Mouse (Mus musculus) MEL (cell line): ENCODE data around the gene Slc35e2. TPM values are rescaled to one million over a fixed set of nuclear protein-coding genes. Genes with fewer than 3 reads are reported as not detected.

ENCODE experiments used
- DNase-seq: peaks from one replicate; pipeline ENCODE4 v3.0.0; 2011; ENCODE audit warnings: low read depth, low spot score
- H3K27ac ChIP-seq: 2 replicates; pipeline ENCODE4 v1.5.1; 2012; ENCODE audit warnings: low read depth, mild to moderate bottlenecking, control low read depth, low read length, moderate library complexity; ENCODE audit not compliant: control insufficient read depth
- H3K27me3 ChIP-seq, 2 experiments: fragments of 150-350 bp in 1 of 2; sonication (generic) in 1 of 2; 2 replicates each; pipeline ENCODE4 v1.6.1; 2012; ENCODE audit warnings: low read length in 2 of 2, mild to moderate bottlenecking in 2 of 2, improper control_type of control experiment in 1 of 2, moderate library complexity in 1 of 2; ENCODE audit not compliant: insufficient read depth in 2 of 2, control insufficient read depth in 1 of 2
- H3K36me3 ChIP-seq, 2 experiments: 2 replicates each; pipeline ENCODE4 v1.6.1; 2012 to 2014; ENCODE audit warnings: low read length in 2 of 2, improper control_type of control experiment in 1 of 2, inconsistent platforms in 1 of 2, mild to moderate bottlenecking in 1 of 2; ENCODE audit not compliant: insufficient read depth in 2 of 2, control insufficient read depth in 1 of 2
- H3K4me1 ChIP-seq, 2 experiments: fragments of 150-350 bp in 1 of 2; sonication (generic) in 1 of 2; 2 replicates each; pipeline ENCODE4 v1.6.1; 2012; ENCODE audit warnings: low read length in 2 of 2, improper control_type of control experiment in 1 of 2, mild to moderate bottlenecking in 1 of 2; ENCODE audit not compliant: insufficient read depth in 2 of 2, control insufficient read depth in 1 of 2
- H3K4me3 ChIP-seq, 2 experiments: fragments of 150-350 bp in 1 of 2; sonication (generic) in 1 of 2; 2 replicates each; pipeline ENCODE4 v1.5.1; 2012; ENCODE audit warnings: low read depth in 2 of 2, low read length in 2 of 2, mild to moderate bottlenecking in 2 of 2, moderate library complexity in 2 of 2, control low read depth in 1 of 2, improper control_type of control experiment in 1 of 2; ENCODE audit not compliant: control insufficient read depth in 1 of 2, insufficient read depth in 1 of 2
- H3K79me2 ChIP-seq: 2 replicates; pipeline ENCODE4 v1.6.1; 2012; ENCODE audit warnings: mild to moderate bottlenecking, low read length, moderate library complexity; ENCODE audit not compliant: control insufficient read depth, poor library complexity, insufficient read depth
- H3K9ac ChIP-seq: 2 replicates; pipeline ENCODE4 v1.6.1; 2012; ENCODE audit warnings: low read depth, mild to moderate bottlenecking, control low read depth, low read length, moderate library complexity; ENCODE audit not compliant: control insufficient read depth, poor library complexity, severe bottlenecking
- H3K9me3 ChIP-seq: fragments of 150-350 bp; sonication (generic); replicated peaks from 2 replicates; pipeline ENCODE4 v1.6.1; 2012; ENCODE audit warnings: mild to moderate bottlenecking, low read length, improper control_type of control experiment, moderate library complexity; ENCODE audit not compliant: insufficient read depth
- CHD1 ChIP-seq: IDR thresholded peaks from 2 replicates; pipeline ENCODE4 v1.6.1; 2012; ENCODE audit warnings: low read depth, mild to moderate bottlenecking, inconsistent platforms, low read length, improper control_type of control experiment
- CHD2 ChIP-seq: IDR thresholded peaks from 2 replicates; pipeline ENCODE4 v1.6.1; 2011; ENCODE audit warnings: low read length, improper control_type of control experiment
- E2F4 ChIP-seq: IDR thresholded peaks from 2 replicates; pipeline ENCODE4 v1.6.1; 2011; ENCODE audit warnings: low read depth, low read length, improper control_type of control experiment, borderline replicate concordance
- ELF1 ChIP-seq: IDR thresholded peaks from 2 replicates; pipeline ENCODE4 v1.6.1; 2014; ENCODE audit warnings: low read depth, mild to moderate bottlenecking, inconsistent platforms, low read length, improper control_type of control experiment, moderate library complexity
- EP300 ChIP-seq, 2 experiments: IDR thresholded peaks; 2 replicates each; pipeline ENCODE4 v1.6.1; 2011; ENCODE audit warnings: improper control_type of control experiment in 2 of 2, low read length in 2 of 2, low read depth in 1 of 2, mild to moderate bottlenecking in 1 of 2
- ETS1 ChIP-seq: IDR thresholded peaks from 2 replicates; pipeline ENCODE4 v1.6.1; 2012; ENCODE audit warnings: low read depth, mild to moderate bottlenecking, inconsistent platforms, low read length, improper control_type of control experiment, moderate library complexity
- HCFC1 ChIP-seq: IDR thresholded peaks from 2 replicates; pipeline ENCODE4 v1.6.1; 2012; ENCODE audit warnings: low read depth, mild to moderate bottlenecking, inconsistent platforms, low read length, improper control_type of control experiment, moderate library complexity
- KAT2A ChIP-seq: conservative IDR thresholded peaks from 2 replicates; pipeline ENCODE4 v1.6.1; 2012; ENCODE audit warnings: low read depth, low read length, improper control_type of control experiment, inconsistent platforms
- MAFK ChIP-seq: IDR thresholded peaks from 2 replicates; pipeline ENCODE4 v1.6.1; 2011; ENCODE audit warnings: low read depth, mild to moderate bottlenecking, low read length, improper control_type of control experiment, borderline replicate concordance
- MAX ChIP-seq: IDR thresholded peaks from 2 replicates; pipeline ENCODE4 v1.6.1; 2011; ENCODE audit warnings: low read length, improper control_type of control experiment
- MEF2A ChIP-seq: IDR thresholded peaks from 2 replicates; pipeline ENCODE4 v1.6.1; 2014; ENCODE audit warnings: low read depth, mild to moderate bottlenecking, inconsistent platforms, low read length, improper control_type of control experiment; ENCODE audit not compliant: poor library complexity, insufficient replicate concordance, severe bottlenecking; ENCODE audit errors: extremely low read depth
- MXI1 ChIP-seq: IDR thresholded peaks from 2 replicates; pipeline ENCODE4 v1.6.1; 2011; ENCODE audit warnings: mild to moderate bottlenecking, low read depth, low read length, improper control_type of control experiment
- MYC ChIP-seq: IDR thresholded peaks from 2 replicates; pipeline ENCODE4 v1.6.1; 2011; ENCODE audit warnings: low read depth, mild to moderate bottlenecking, low read length, improper control_type of control experiment, moderate library complexity
- NRF1 ChIP-seq: IDR thresholded peaks from 2 replicates; pipeline ENCODE4 v1.6.1; 2014; ENCODE audit warnings: low read depth, mild to moderate bottlenecking, inconsistent platforms, low read length, improper control_type of control experiment, moderate library complexity; ENCODE audit not compliant: poor library complexity, insufficient read depth, severe bottlenecking
- POLR2A ChIP-seq, 2 experiments: IDR thresholded peaks; 2 replicates each; pipeline ENCODE4 v1.6.1; 2011 to 2012; ENCODE audit warnings: low read length in 2 of 2, mild to moderate bottlenecking in 2 of 2, control low read depth in 1 of 2, improper control_type of control experiment in 1 of 2, low read depth in 1 of 2, moderate library complexity in 1 of 2; ENCODE audit not compliant: control insufficient read depth in 1 of 2, insufficient read depth in 1 of 2, poor library complexity in 1 of 2
- RAD21 ChIP-seq: IDR thresholded peaks from 2 replicates; pipeline ENCODE4 v1.6.1; 2011; ENCODE audit warnings: mild to moderate bottlenecking, low read depth, low read length, improper control_type of control experiment
- SIN3A ChIP-seq: IDR thresholded peaks from 2 replicates; pipeline ENCODE4 v1.6.1; 2012; ENCODE audit warnings: low read length, improper control_type of control experiment, inconsistent platforms
- TAL1 ChIP-seq: IDR thresholded peaks from 2 replicates; pipeline ENCODE4 v1.6.1; 2012; ENCODE audit warnings: mild to moderate bottlenecking, inconsistent platforms, low read length, moderate library complexity, mixed read lengths
- TBP ChIP-seq: IDR thresholded peaks from 2 replicates; pipeline ENCODE4 v1.8.0; 2011; ENCODE audit warnings: low read depth, low read length, improper control_type of control experiment
- TCF12 ChIP-seq: IDR thresholded peaks from 2 replicates; pipeline ENCODE4 v1.6.1; 2014; ENCODE audit warnings: low read depth, mild to moderate bottlenecking, inconsistent platforms, low read length, improper control_type of control experiment, moderate library complexity
- USF2 ChIP-seq, 2 experiments: IDR thresholded peaks; 2 replicates each; pipeline ENCODE4 v1.6.1; 2011 to 2012; ENCODE audit warnings: improper control_type of control experiment in 2 of 2, low read length in 2 of 2, borderline replicate concordance in 1 of 2, inconsistent platforms in 1 of 2, low read depth in 1 of 2, mild to moderate bottlenecking in 1 of 2; ENCODE audit not compliant: insufficient read depth in 1 of 2
- ZC3H11A ChIP-seq: IDR thresholded peaks from 2 replicates; pipeline ENCODE4 v1.6.1; 2012; ENCODE audit warnings: low read depth, mild to moderate bottlenecking, inconsistent platforms, low read length, improper control_type of control experiment
- ZNF384 ChIP-seq: IDR thresholded peaks from 2 replicates; pipeline ENCODE4 v1.6.1; 2012; ENCODE audit warnings: low read depth, mild to moderate bottlenecking, inconsistent platforms, low read length, improper control_type of control experiment
- polyA plus RNA-seq, 2 experiments: library from polyadenylated mRNA; stranded (reverse) in 1 of 2; unstranded in 1 of 2; fragments of >175 nt in 1 of 2; fragments of >200 nt in 1 of 2; gene quantifications; 2 replicates each; pipeline versions ENCODE4 v1.2.1 to v1.2.4; 2012; ENCODE audit warnings: low replicate concordance in 2 of 2, low read depth in 1 of 2; ENCODE audit not compliant: insufficient read length in 2 of 2, insufficient read depth in 1 of 2, missing spikeins in 1 of 2
- total RNA-seq: library from RNA; depleted of rRNA; stranded (reverse); fragments of 300-350 nt; gene quantifications from 2 replicates; pipeline ENCODE4 v1.2.3, GENCODE M21; 2012

The Slc35e2 gene
- total and polyA plus RNA-seq, 3 experiments = 6.4 to 9.9 TPM; not detected in 1

DNA sequence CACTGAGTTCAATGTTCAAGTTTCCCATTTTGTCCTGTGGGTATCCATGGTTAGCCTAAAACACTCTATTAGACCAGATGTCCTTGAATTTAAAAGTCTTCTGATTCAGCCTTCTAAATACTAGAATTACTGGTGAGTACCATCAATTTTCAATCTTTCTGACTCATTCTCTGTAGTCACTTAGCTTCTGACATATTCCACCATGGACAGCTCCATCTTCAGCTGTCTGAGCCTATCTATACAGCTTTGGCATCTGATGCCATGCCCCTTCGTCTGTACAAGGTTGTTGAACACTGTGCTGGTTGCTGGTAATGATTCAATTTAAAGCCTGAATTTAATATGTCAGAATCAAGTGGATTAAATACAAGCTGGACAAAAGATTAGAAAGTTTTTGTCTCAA, 45.8 kb upstream of the Slc35e2 start:
- Histone ChIP-seq H3K79me2 (no peaks in the 10 kb centered on the region), H3K9ac (no peak overlapping the region), H3K36me3 (peaks cover 12 to 37% of the 10 kb centered on the region in 2 experiments), H3K9me3 (no peaks in the 10 kb centered on the region), H3K4me1 (peaks cover 0 to 10% of the 10 kb centered on the region in 2 experiments; a peak in 1 of 4 replicates), H3K27me3 (no peaks in the 10 kb centered on the region), H3K4me3 (no peak overlapping the region), H3K27ac (no peak overlapping the region)
- DNase-seq = peak; percentile 36
- TF ChIP-seq MXI1 = peak; percentile 27; the same call in 1 of the 2 replicates
- peak; percentile 75 for TF ChIP-seq SIN3A
- TF ChIP-seq ZNF384 = no peak

DNA sequence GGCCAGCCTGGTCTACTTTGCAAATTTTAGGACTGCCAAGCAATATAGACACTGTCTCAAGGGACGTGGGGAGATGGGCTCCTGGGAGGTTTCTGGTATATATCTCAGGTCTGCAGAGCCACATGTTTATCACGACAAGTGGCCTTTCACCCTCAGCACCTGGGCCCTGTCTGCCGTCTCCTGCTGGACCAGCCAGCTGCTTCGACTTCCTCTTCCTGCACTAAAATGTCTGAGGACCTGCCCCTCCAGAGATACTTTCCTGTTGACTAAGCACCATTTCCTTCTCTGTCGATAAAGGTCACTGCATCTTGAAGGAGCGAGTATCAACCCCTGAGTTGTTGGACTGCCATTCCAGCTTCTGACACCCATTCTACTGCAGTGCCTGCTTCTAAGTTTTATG, 41.8 kb upstream of the Slc35e2 start:
- peak; percentile 45 for DNase-seq
- Histone ChIP-seq H3K27me3 (no peaks in the 10 kb centered on the region), H3K9ac (no peak overlapping the region), H3K9me3 (no peaks in the 10 kb centered on the region), H3K36me3 (peaks cover 22 to 25% of the 10 kb centered on the region in 2 experiments), H3K79me2 (peaks cover 8% of the 10 kb centered on the region), H3K27ac (no peak overlapping the region), H3K4me3 (no peak overlapping the region), H3K4me1 (peaks cover 10 to 30% of the 10 kb centered on the region in 2 experiments)
- TF ChIP-seq CHD1 (no peak), EP300 (IDR thresholded peaks at IDR 0.05; ENCODE audit: low read depth in 1 of 2, low read length in 2 of 2) (peak in 1 of 2 experiments; percentile 20; a peak in 1 of 4 replicates), TCF12 (peak; percentile 54), TAL1 (peak; percentile 45; the same call in 1 of the 2 replicates), MEF2A (no peak)

DNA sequence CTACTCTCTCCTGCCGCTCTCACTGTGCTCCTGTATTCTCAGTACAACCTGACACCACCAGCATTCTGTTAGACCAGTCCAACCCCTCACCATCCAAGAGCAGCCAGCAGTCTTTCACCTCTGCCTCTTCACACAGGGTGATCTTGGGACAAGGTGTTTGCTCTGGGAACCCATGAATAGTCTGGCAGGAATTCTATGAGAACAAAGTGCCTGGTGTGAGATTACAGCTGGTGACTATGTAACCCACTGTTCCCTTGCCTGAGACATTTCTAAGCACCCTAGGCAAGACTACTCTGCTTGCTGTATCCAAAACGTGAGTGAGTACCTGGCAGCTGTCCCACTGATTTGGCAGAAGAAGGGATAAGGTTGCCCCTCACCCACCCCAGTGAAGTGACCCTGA, 40.3 kb upstream of the Slc35e2 start:
- Histone ChIP-seq H3K9ac (no peak overlapping the region), H3K9me3 (no peaks in the 10 kb centered on the region), H3K4me3 (no peak overlapping the region), H3K27me3 (no peaks in the 10 kb centered on the region), H3K27ac (no peak overlapping the region), H3K36me3 (peaks cover 16 to 29% of the 10 kb centered on the region in 2 experiments), H3K4me1 (peaks cover 14 to 36% of the 10 kb centered on the region in 2 experiments)
- no peak for DNase-seq
- TF ChIP-seq E2F4 (no peak), RAD21 (no peak), MAX (no peak), TCF12 (no peak), NRF1 (no peak), ETS1 (no peak), POLR2A (IDR thresholded peaks at IDR 0.05; ENCODE audit: control insufficient read depth in 1 of 2, insufficient read depth in 1 of 2, low read depth in 1 of 2, low read length in 2 of 2, poor library complexity in 1 of 2) (no peak), MAFK (no peak), TBP (no peak), ZNF384 (no peak), TAL1 (no peak), ZC3H11A (no peak), KAT2A (no peak), SIN3A (no peak), MEF2A (no peak), HCFC1 (no peak), CHD2 (no peak), ELF1 (no peak), MYC (no peak), USF2 (IDR thresholded peaks at IDR 0.05; ENCODE audit: borderline replicate concordance in 1 of 2, insufficient read depth in 1 of 2, low read depth in 1 of 2, low read length in 2 of 2) (no peak)
- TF ChIP-seq, all 39 proteins: peak for 0
- peaks cover 21% of the 10 kb centered on the region for H3K79me2 ChIP-seq
